Mouse (Mus musculus): ENCODE results near the gene Rnf38.

DNA sequence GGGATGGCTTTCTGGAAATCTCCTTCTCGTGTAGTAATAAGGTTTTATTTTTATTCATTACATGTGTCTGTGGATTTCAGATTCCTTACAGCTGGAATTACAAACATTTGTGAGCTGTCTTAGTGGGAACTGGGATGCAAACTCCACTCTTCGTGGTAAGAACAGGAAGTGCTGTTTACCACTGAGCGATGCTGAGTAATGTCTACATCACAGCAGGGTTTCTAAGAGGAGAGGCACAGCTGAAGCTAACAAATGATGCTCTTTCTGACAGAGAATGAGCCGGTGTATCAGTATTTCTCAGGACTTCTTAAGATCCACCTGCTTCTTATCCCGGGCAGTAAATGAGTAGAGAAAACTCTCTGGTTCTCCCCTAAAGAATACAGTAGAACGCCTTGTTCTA lies 77.1 kb downstream of the Rnf38 start:
- TF ChIP-seq CTCF (IDR thresholded peaks at IDR 0.05; ENCODE audit: low read depth, low read length): no peak
- TF ChIP-seq GATA1 (IDR thresholded peaks at IDR 0.05; ENCODE audit: borderline replicate concordance, low read length): no peak
- TF ChIP-seq GATA2 (IDR thresholded peaks at IDR 0.05; ENCODE audit: borderline replicate concordance, low read depth, low read length): no peak
